Mouse (Mus musculus): Measurements from ENCODE around the gene Hcfc1.

DNA sequence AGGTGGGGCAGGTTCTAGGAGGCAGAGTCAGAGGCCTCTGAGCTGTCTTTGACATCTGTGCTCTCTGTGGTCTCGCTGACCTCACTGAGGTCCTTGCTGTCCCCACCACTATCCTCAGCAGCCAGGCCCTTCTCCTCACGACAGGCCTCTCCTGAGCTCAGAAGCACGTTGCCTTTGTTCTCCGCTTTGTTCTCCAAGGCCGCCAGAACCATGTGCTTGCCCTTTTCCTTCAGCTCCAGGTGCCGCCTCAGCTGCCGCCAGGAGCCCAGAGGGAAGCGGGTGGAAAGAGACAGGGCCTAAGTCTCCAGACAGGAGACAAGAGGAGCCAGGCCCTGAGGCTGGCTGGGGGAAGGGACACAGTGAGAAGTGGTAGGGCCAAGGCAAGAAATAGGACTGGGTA is 49.2 kb downstream of the Hcfc1 start:
- TF ChIP-seq CTCF (IDR thresholded peaks at IDR 0.05; ENCODE audit: low read depth) (no peak), EP300 (IDR thresholded peaks at IDR 0.05; ENCODE audit: low read depth) (no peak)

Measured in liver, embryonic 14.5 days (tissue).